Mouse (Mus musculus): ENCODE measurements around the gene Ankrd16.

GRCm38 (mm10) chr2:11738794-11739193 lies 38.9 kb upstream of the Ankrd16 start:
- TF ChIP-seq CHD2 (IDR thresholded peaks at IDR 0.05; ENCODE audit: low read length): no peak
- no peak for TF ChIP-seq TCF12 (IDR thresholded peaks at IDR 0.05; ENCODE audit: low read depth, low read length)
- no peak for TF ChIP-seq CTCF (conservative IDR thresholded peaks at IDR 0.05 in 1 of 2, IDR thresholded peaks at IDR 0.05 in 1 of 2; ENCODE audit: low read depth in 2 of 2, low read length in 2 of 2)
- TF ChIP-seq USF1 (IDR thresholded peaks at IDR 0.05; ENCODE audit: low read depth, low read length): no peak
- no peak for TF ChIP-seq GABPA (IDR thresholded peaks at IDR 0.05; ENCODE audit: insufficient replicate concordance, low read depth, low read length)
- TF ChIP-seq POLR2A (IDR thresholded peaks at IDR 0.05; ENCODE audit: low read depth, low read length): no peak

Measured in CH12.LX (cell line).